Comparison of ENCODE assay signal across 8 mouse cellular contexts in the genomic region with DNA sequence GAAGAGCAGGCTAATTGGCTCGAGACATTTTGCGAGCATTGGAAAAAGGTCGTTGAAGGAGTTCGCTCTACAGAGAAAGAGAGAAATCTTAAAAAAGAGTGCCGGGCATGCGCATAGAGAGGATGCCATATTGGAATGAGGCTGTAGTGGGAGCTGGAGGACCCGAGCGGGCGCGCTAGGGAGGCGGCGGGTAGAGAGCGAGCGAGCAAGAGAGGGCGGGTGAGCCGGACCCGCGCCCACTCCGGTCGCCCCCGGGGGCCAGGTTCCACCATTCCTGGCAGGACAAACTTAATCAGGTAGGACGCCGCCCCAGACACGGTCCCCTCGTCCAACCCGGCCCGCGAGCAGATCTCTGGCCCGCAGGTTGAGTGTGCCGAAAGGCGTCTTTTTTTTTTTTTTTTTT. TPM values are rescaled to one million over a fixed set of nuclear protein-coding genes. Genes with fewer than 3 reads are reported as not detected.
DNase-seq lines count a peak whose midpoint lies in the region; ATAC-seq lines count a peak whose summit lies in the region.

No protein-coding gene starts in this region.

- H3K4me1 ChIP-seq in hindbrain, embryonic 11.5 days (replicated peaks; ENCODE audit: control insufficient read depth, insufficient read depth, low read length) = peaks cover 5% of the 10 kb centered on the region; the same call in 1 of the 2 replicates

- peaks cover 56% of the 10 kb centered on the region for H3K27me3 ChIP-seq in hindbrain, embryonic 11.5 days (ENCODE audit: control insufficient read depth, insufficient read depth, low read length)

- no peaks in the 10 kb centered on the region for H3K9me3 ChIP-seq in hindbrain, embryonic 11.5 days (ENCODE audit: control insufficient read depth, low read length)

- peak overlapping the region; percentile 41 for H3K4me3 ChIP-seq in hindbrain, embryonic 11.5 days (ENCODE audit: low read depth, low read length)

- peak; percentile 83 for DNase-seq in NIH3T3 (ENCODE audit: low read depth)
- peak; percentile 8 for DNase-seq in cerebellum, adult 9-10 months
- DNase-seq in frontal cortex, adult 2 months (ENCODE audit: extremely low spot score in 1 of 2, low spot score in 1 of 2) = peak; percentile 32 to 82
- peak; percentile 81 for DNase-seq in hindbrain, embryonic 11.5 days (ENCODE audit: low spot score)
- peak; percentile 59 to 64 for DNase-seq in layer of hippocampus, postnatal 25 days (ENCODE audit: extremely low spot score in 1 of 2, low spot score in 1 of 2)
- DNase-seq in lung, postnatal 36 days = peak; percentile 55
- peak; percentile 87 for DNase-seq in retina, postnatal 1 day
- DNase-seq in urinary bladder, adult 2 months (ENCODE audit: low spot score) = peak; percentile 41

- peak overlapping the region; percentile 90 for H3K4me2 ChIP-seq in hindbrain, embryonic 11.5 days (replicated peaks; ENCODE audit: low read depth, low read length)

- under 1% methylated on average over 26 of the region's 31 CpGs for WGBS in hindbrain, embryonic 11.5 days

- no peaks in the 10 kb centered on the region for H3K36me3 ChIP-seq in hindbrain, embryonic 11.5 days (ENCODE audit: control insufficient read depth, insufficient read depth, low read length)

- peak; percentile 85 for ATAC-seq in hindbrain, embryonic 11.5 days (ENCODE audit: low FRiP score)

- peak overlapping the region; percentile 45; the same call in 1 of the 2 replicates for H3K9ac ChIP-seq in hindbrain, embryonic 11.5 days (ENCODE audit: low read depth, low read length)

- H3K27ac ChIP-seq in hindbrain, embryonic 11.5 days (ENCODE audit: low read depth, low read length) = no peak overlapping the region

RNA-seq across cellular contexts. Expression of a gene that starts 2.0 kb away (rescaled TPM):
- 2.1 and 2.3 TPM in 2 replicates for polyA plus RNA-seq in frontal cortex, adult 2 months (2012; rRNA removed)
- polyA plus RNA-seq in hindbrain, embryonic 11.5 days (2014; fragmentation: Nextera tagmentation; extraction: Ambion mirVana) = 1.4 and 2.6 TPM in 2 replicates
- total RNA-seq in layer of hippocampus, postnatal 25 days (2021) = 1 to 10 TPM; 3.1 to 5.2 TPM
- 0.52 and 0.72 TPM in 2 replicates for polyA plus RNA-seq in urinary bladder, adult 2 months (2012; rRNA removed)

Comparison
In these comparisons a context has a peak if more than half of its experiments do, and no peak if none do; other contexts are left out.
1. DNase-seq: peak in every context shown above with its lines; median percentile 87 in retina, postnatal 1 day; 83 in NIH3T3; 81 in hindbrain, embryonic 11.5 days; 62 in layer of hippocampus, postnatal 25 days; 57 in frontal cortex, adult 2 months; 55 in lung, postnatal 36 days; 41 in urinary bladder, adult 2 months; 8 in cerebellum, adult 9-10 months.